Mouse (Mus musculus): ENCODE data around the gene Rassf5. TPM values are rescaled to one million over a fixed set of nuclear protein-coding genes. Genes with fewer than 3 reads are reported as not detected.

Rassf5 gene
- polyA plus RNA-seq, 2 experiments, result 3.1 to 3.2 TPM

GRCm38 (mm10) chr1:131228659-131229058 lies 16.4 kb downstream of the Rassf5 start:
- Histone ChIP-seq H3K36me3 (ENCODE audit: control insufficient read depth, insufficient read depth, low read length) (no peaks in the 10 kb centered on the region), H3K4me1 (ENCODE audit: control insufficient read depth, insufficient read depth, low read length) (no peaks in the 10 kb centered on the region), H3K4me3 (replicated peaks; ENCODE audit: low read length) (no peak overlapping the region), H3K9ac (ENCODE audit: low read depth, low read length, severe bottlenecking) (no peak overlapping the region), H3K4me2 (replicated peaks; ENCODE audit: low read depth, low read length, severe bottlenecking) (no peak overlapping the region), H3K9me3 (ENCODE audit: control insufficient read depth, low read length) (no peaks in the 10 kb centered on the region), H3K27ac (replicated peaks; ENCODE audit: low read depth, low read length) (no peak overlapping the region), H3K27me3 (ENCODE audit: control insufficient read depth, insufficient read depth, low read length) (no peaks in the 10 kb centered on the region)
- DNase-seq (ENCODE audit: low spot score), result no peak
- 82% methylated on average over 5 of the region's 5 CpGs for WGBS
- ATAC-seq (ENCODE audit: low FRiP score, low read depth), result no peak
- TF ChIP-seq POLR2A (IDR thresholded peaks at IDR 0.05; ENCODE audit: borderline replicate concordance, extremely low read depth, insufficient read depth, insufficient read length), result no peak

GRCm38 (mm10) chr1:131228225-131228624 lies 16.8 kb downstream of the Rassf5 start:
- Histone ChIP-seq H3K9me3 (ENCODE audit: control insufficient read depth, low read length) (no peaks in the 10 kb centered on the region), H3K27me3 (ENCODE audit: control insufficient read depth, insufficient read depth, low read length) (no peaks in the 10 kb centered on the region), H3K4me3 (replicated peaks; ENCODE audit: low read length) (no peak overlapping the region), H3K9ac (ENCODE audit: low read depth, low read length, severe bottlenecking) (no peak overlapping the region), H3K4me2 (replicated peaks; ENCODE audit: low read depth, low read length, severe bottlenecking) (no peak overlapping the region), H3K36me3 (ENCODE audit: control insufficient read depth, insufficient read depth, low read length) (no peaks in the 10 kb centered on the region), H3K27ac (replicated peaks; ENCODE audit: low read depth, low read length) (no peak overlapping the region), H3K4me1 (ENCODE audit: control insufficient read depth, insufficient read depth, low read length) (no peaks in the 10 kb centered on the region)
- DNase-seq (ENCODE audit: low spot score) (no peak), ATAC-seq (ENCODE audit: low FRiP score, low read depth) (no peak)
- 61% methylated on average over 7 of the region's 7 CpGs for WGBS
- TF ChIP-seq POLR2A (IDR thresholded peaks at IDR 0.05; ENCODE audit: borderline replicate concordance, extremely low read depth, insufficient read depth, insufficient read length), result no peak

- Histone ChIP-seq H3K4me2 (replicated peaks; ENCODE audit: low read depth, low read length, severe bottlenecking) (no peak overlapping the region), H3K4me3 (replicated peaks; ENCODE audit: low read length) (no peak overlapping the region), H3K27me3 (ENCODE audit: control insufficient read depth, insufficient read depth, low read length) (no peaks in the 10 kb centered on the region), H3K36me3 (ENCODE audit: control insufficient read depth, insufficient read depth, low read length) (no peaks in the 10 kb centered on the region), H3K9ac (ENCODE audit: low read depth, low read length, severe bottlenecking) (no peak overlapping the region), H3K27ac (replicated peaks; ENCODE audit: low read depth, low read length) (no peak overlapping the region), H3K4me1 (ENCODE audit: control insufficient read depth, insufficient read depth, low read length) (no peaks in the 10 kb centered on the region), H3K9me3 (ENCODE audit: control insufficient read depth, low read length) (no peaks in the 10 kb centered on the region)
- no peak for DNase-seq (ENCODE audit: low spot score)
- 73% methylated on average over 12 of the region's 12 CpGs for WGBS
- ATAC-seq (ENCODE audit: low FRiP score, low read depth), result 0 out of 2 replicates have a peak, but pooled peaks have one; percentile 30
- TF ChIP-seq POLR2A (IDR thresholded peaks at IDR 0.05; ENCODE audit: borderline replicate concordance, extremely low read depth, insufficient read depth, insufficient read length), result no peak
These were observed 20.1 kb downstream of the Rassf5 start for GRCm38 (mm10) chr1:131224848-131225471.

GRCm38 (mm10) chr1:131223345-131223744 lies 21.7 kb downstream of the Rassf5 start:
- DNase-seq (ENCODE audit: low spot score) (no peak), ATAC-seq (ENCODE audit: low FRiP score, low read depth) (no peak)
- Histone ChIP-seq H3K9ac (ENCODE audit: low read depth, low read length, severe bottlenecking) (no peak overlapping the region), H3K4me1 (ENCODE audit: control insufficient read depth, insufficient read depth, low read length) (no peaks in the 10 kb centered on the region), H3K9me3 (ENCODE audit: control insufficient read depth, low read length) (no peaks in the 10 kb centered on the region), H3K27me3 (ENCODE audit: control insufficient read depth, insufficient read depth, low read length) (no peaks in the 10 kb centered on the region), H3K36me3 (ENCODE audit: control insufficient read depth, insufficient read depth, low read length) (no peaks in the 10 kb centered on the region), H3K27ac (replicated peaks; ENCODE audit: low read depth, low read length) (no peak overlapping the region), H3K4me3 (replicated peaks; ENCODE audit: low read length) (no peak overlapping the region), H3K4me2 (replicated peaks; ENCODE audit: low read depth, low read length, severe bottlenecking) (no peak overlapping the region)
- WGBS, result 92% methylated on average over 2 of the region's 2 CpGs
- TF ChIP-seq POLR2A (IDR thresholded peaks at IDR 0.05; ENCODE audit: borderline replicate concordance, extremely low read depth, insufficient read depth, insufficient read length), result no peak

- Histone ChIP-seq H3K36me3 (ENCODE audit: control insufficient read depth, insufficient read depth, low read length) (no peaks in the 10 kb centered on the region), H3K4me2 (replicated peaks; ENCODE audit: low read depth, low read length, severe bottlenecking) (no peak overlapping the region), H3K4me1 (ENCODE audit: control insufficient read depth, insufficient read depth, low read length) (no peaks in the 10 kb centered on the region), H3K27me3 (ENCODE audit: control insufficient read depth, insufficient read depth, low read length) (no peaks in the 10 kb centered on the region), H3K27ac (replicated peaks; ENCODE audit: low read depth, low read length) (no peak overlapping the region), H3K4me3 (replicated peaks; ENCODE audit: low read length) (no peak overlapping the region), H3K9ac (ENCODE audit: low read depth, low read length, severe bottlenecking) (no peak overlapping the region), H3K9me3 (ENCODE audit: control insufficient read depth, low read length) (no peaks in the 10 kb centered on the region)
- TF ChIP-seq POLR2A (IDR thresholded peaks at IDR 0.05; ENCODE audit: borderline replicate concordance, extremely low read depth, insufficient read depth, insufficient read length), result no peak
- DNase-seq (ENCODE audit: low spot score) (no peak), ATAC-seq (ENCODE audit: low FRiP score, low read depth) (no peak)
- 74% methylated on average over 13 of the region's 13 CpGs for WGBS
These were observed 23.1 kb downstream of the Rassf5 start for GRCm38 (mm10) chr1:131221822-131222590.

Data from limb, embryonic 14.5 days (tissue).